Mouse (Mus musculus) spleen, postnatal 36 days (tissue): ENCODE measurements around the gene Dennd5a.

Experiments
- DNase-seq, 2 experiments: peaks; one replicate each; pipeline ENCODE4 v3.0.0; 2022; ENCODE audit warnings: low spot score in 2 of 2, mixed read lengths in 1 of 2

Gene Dennd5a

DNA sequence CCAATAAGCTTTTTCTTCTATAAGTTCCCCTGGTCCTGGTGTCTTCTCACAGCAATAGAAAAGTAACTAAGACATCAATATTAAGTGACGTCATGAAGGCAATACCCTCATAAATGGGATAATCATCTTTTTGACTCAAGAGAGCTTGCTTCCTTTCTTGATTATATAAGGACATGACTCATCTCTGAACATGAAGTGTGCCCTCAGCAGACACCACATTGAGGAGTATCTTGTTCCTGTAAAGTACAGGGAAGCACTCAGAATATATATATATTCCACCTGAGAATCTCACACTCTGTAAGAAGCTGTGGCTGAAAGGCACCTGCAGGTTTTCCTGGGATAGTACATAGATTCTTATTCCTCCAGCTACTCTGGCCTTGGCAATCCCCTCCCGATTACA, 77.7 kb downstream of the Dennd5a start:
- no peak for DNase-seq

DNA sequence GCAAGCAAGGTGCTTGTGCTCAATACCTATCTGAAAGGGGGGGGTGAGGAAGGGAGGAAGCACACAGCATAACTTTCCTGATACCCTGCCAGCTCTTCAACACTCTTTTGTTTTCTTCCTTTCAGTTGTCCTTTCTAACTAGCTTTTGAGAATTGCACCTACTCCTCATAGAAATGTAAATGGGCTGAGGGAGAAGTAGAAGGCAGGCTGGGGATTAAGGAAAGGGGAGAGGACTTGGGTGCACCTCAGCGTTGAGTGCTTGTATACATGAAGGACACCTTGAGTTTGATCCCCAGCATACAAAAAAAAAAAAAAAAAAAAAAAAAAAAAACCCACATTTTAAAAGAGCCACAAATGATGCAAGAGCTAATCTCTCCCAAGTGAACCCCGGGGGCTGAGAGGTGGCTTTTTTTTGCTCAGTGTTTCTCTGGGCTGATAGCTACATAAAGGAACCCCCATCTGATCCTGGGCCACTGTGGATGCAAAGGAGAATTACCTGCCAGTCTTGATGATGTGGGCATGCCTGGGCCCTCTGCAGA, 78.6 kb downstream of the Dennd5a start:
- no peak for DNase-seq

DNA sequence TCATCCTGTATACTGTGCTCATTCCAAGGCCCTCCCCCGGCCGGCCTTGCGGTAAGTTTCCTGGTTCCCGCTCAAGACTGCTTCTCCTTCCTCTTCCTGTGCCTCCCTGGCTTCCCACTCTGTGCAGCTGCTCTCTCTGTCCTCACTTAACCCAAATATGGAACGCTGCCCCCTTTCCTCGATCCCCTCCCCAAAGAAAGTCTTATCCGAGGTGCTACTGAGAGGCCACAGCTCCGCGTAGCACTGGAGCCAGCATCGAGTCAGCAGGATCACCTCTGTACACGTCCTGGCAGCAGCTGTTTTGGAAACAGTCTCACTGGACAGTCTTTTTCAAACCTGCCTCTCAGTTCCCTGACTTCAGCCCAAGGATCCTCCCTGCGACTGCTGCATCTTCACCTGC, 81.1 kb downstream of the Dennd5a start:
- DNase-seq, result no peak

DNA sequence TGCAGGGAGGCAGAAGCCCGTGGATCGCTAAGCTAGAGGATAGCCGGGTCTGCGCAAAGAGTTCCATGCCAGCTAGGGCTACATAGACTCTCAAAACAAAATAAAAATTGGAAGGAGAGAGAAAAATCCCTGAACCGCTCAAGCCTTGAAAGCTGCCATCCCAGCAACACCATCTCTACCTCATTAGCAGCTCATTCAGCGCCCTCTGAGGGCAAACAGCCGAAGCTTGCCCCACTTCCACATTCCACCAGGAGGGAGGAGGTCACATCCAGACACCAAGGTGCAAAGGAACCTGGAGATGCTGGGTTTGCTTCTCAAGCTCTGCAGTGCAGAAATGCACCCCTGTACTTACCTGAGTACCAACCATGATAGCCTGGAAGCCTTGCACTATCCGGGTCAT, 84.2 kb downstream of the Dennd5a start:
- DNase-seq, result no peak

DNA sequence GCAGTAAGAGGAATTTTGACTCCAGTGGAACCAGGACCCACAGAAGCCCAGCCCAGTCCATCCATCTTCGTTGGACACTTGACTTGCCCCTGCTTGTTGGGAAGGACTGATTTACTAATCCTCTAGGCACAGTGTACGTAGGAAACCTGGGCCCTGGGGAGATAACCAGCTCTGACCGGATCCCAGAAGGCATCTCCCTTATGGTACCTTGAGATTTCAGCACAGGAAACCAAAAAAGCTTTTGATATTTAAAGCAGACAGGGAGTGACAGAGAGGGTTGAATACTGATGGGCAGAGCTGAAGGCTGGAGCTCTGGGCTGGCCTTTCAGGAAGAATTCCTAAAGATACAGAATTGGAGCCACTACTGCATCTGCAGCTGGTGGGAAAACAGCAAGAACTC, 84.7 kb downstream of the Dennd5a start:
- no peak for DNase-seq

DNA sequence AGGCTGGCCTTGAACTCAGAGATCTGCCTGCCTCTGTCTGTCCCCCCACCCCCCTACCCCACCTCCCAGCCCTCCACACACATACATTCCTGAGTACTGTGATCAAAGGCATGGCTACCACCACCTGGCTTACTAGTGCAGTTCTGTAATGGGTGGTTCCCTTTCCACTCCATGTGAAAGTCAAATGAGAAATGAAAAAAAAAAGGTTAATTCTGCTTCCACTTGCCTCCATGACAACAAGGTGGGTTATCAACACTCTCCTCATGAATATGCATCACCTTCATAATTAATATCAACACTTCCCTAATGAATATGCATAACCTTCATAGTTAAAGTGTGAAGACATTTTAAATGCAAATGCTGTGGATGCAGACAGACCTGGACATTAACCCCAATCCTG, 85.2 kb downstream of the Dennd5a start:
- DNase-seq, result no peak

DNA sequence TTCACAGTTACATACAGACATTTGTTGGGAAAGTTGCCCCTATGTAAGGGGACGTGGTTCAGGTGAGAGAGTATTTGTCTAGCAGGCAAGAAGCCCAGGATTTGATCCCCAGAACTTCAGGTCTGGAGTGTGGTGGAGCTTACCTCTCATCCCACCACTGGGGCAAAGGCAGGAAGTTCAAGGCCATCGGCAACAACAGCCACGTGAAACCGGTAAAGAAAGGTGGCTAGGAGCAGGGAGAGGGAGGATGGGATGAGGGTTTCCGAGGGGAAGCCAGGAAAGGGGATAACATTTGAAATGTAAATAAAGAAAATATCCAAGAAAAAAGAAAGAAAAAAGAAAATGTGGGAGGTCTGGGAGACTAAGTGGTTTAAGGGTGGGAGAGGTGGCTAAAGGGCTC, 87.1 kb downstream of the Dennd5a start:
- no peak for DNase-seq

DNA sequence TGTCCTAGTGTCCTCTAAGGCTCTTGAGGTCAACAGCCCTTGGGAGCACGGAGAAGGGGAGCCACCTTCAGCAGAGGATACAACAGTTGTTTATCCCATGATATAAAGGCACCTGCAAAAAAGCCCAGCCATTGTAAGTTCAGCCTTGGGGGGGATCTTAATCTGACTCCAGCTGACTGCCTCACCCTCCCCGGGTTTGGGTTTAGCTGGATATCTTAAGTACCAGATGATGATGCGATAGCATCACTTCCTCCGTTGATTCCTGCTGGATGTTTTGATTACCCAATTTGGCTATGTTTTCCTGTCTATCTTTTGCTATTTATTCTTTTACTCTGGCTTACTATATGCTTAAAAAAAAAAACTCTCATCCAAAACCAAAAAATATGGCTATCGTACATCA, 89.0 kb downstream of the Dennd5a start:
- DNase-seq, result no peak

DNA sequence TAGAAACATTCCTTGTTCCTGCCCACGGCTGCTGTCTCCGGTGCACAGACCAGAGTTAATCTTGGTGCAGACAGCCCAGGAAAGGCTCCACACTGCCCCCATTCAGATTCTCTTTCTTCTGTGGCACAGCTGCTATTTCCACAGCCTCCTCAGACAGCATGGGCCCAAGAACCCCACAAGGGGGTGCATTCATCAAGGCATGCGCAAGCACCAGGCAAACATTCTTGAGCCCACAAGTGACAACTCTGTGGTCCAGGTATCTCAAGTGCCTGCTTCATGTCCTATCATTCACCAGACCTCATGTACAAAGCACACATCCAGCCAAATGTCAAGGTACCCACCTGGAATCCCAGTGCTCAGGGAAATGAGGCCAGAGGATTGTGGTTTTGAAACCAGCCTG, 91.8 kb downstream of the Dennd5a start:
- no peak for DNase-seq

DNA sequence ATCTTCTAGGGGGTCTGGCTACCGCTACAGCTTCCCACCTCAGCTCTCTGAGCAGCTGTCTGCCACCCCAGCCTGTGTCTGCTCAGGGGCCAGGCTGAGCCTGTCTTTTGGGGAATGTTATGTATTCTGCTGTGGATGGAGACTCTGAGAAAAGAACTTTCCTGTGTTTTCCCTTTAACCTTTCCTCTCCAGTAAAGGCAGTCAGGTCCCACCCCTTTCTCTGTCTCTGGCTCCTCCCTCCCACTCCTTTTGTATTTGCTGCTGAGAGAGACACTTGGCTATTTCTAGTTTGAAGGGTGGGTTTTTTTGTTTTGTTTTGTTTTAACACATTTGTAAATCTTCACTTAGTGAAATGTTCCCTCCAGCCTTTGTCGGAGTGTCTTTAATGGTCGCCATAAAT, 93.6 kb downstream of the Dennd5a start:
- DNase-seq, result no peak

DNA sequence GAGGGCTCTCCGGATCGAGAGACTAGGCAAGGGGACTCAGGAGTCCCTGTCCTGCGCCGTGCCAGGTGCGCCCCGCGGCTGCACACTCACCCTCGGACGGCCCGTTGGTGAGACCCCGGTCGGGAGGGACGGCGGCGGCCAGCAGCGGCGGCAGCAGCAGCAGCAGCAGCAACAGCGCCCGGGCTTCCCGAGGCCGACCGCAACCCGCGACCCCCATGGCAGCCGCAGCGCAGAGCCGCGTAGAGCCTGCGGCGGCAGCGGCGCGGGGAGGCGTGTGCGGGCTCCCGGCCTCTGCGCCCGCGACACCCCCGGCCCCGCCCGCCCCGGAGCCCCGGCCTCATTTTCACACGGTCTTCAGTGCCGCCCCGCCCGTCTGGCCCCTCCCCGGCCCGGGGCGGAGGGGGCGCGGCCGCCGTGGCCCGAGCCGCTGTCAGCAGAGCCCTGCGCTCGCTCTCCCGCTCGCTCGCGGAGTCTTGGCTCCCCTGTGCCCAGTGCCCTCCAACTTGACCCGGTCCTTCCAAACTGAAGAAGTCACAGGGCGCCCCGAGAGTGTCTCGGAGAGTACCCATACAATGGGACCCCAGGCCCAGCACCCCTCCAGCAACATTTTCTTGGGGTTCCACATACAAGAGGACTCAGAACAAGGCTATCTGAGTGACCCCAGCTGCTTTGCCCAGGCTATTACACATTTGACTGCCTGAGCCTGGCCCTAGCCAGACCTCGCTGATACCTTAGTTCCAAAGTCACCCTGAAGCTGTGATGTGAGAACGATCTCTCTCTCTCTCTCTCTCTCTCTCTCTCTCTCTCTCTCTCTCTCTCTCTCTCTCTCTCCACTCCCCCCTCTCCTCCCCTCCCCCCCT, 94.7 kb downstream of the Dennd5a start, which contains the start of gene Scube2:
Scube2 (minus strand) TSS at position 310 of the 860 bp plus-strand sequence.
- DNase-seq, result no peak

DNA sequence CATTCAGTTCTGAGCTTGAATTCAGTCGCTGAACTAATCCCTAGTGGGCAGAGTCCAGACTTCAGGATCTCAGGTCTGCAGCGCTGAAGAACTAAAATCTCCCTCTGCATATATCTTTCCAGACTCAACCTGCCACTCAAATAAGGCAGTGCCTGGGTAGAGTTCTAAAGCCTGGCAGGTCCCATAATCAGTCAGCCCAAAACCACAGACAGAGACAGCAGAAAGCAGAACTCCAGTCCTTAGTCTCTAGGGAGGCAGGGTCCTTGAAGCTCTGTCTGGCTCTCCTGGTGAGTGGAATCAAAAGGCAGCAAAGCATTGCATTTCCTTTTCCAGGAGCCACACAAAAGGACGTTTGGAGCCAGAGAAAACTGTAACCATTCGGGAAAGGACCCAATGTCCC, 96.7 kb downstream of the Dennd5a start:
- DNase-seq, result no peak

DNA sequence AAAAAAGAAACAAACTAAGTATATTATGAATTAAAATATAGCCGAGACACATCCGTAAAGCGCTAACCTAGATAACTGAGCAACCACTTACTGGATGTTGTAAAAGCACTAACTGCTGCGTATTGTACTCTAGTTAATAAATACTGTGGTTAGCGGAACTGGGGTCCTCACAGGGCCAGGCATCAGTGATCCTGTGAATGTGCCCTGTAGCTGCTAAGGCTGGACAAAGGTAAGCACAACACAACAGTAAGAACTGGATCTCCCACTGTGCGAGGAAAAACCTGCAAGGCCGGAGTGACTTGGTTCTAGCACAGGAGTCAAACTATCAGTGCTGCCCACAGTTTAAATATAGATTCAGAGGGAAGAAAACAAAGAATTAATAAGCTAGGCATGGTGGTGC, 100.1 kb downstream of the Dennd5a start:
- DNase-seq, result no peak

DNA sequence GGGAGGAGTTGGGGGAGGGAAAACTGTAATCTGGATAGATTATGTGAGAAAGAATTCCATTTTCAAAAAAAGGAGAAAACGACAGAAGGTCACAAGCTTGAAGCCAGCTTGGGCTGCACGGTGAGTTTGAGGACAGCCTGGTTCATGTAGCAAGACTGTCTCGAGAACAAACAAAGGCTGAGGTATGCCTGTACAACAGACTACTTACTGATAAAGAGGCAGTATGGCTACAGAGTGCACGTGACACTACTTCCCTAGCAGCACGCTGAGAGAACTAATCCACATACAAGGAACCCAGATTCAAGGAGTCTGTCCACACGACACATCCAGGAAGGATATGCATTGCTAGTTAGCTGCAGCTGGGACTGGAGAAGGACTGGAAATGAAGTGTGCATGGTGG, 100.9 kb downstream of the Dennd5a start:
- DNase-seq, result no peak

DNA sequence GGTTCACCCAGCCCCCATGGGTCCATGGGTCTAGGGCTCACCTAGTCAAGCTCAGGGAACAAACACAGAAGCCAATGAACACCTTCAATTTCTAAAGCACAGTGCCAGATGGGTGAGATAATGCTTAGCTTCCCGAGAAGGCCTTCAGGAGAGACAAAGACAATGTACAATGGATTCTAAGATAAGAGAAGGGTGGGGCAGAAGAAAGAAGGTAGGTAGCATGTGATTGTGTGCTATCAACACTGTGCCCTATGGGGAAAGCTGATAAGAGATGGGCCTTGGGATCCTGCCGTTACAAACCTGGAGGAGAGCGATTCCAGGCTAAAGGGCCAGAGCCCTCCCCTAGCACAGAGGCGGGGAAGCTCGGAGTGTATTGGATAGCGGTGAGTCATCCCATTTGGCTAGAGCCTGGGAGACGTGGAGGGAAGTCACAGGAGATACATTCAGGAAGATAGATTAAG, 107.5 kb downstream of the Dennd5a start:
- no peak for DNase-seq

DNA sequence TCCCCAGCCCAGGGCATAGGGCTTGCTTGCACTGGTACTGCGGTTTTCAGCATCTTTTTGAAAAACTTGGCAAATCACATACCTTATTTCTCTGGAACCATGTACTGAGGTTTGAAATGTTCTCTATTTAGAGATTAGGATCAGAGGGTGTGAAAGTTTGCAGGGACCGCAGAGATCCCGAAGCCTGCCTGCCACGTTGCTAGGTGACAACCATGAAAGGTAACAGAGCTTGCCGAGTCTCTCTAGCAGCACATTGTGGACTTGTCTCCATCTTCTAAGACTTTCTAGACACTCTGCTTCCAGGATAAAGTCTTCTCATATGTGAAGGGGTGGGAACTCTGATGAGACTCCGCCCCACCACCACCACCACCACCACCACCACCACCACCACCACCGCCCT, 108.3 kb downstream of the Dennd5a start:
- DNase-seq, result no peak

DNA sequence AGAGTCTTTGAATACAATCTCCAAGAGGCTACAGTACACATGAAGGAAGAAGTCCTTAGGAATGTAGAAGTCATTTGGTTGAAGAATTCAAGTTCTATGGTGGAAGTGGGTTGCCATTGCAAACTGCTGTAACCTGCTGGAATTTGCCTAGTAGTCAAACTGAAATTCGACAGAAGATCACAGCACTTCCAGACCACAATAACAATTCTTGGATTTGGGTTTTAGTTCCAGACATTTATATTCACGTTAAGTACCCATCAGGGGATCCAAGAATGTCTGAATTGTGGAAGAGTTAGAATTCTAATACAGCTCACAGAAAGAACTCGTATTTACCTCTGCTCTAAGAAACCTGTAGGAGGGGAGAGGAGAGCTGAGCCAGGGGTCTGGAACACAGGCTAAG, 109.7 kb downstream of the Dennd5a start:
- no peak for DNase-seq

DNA sequence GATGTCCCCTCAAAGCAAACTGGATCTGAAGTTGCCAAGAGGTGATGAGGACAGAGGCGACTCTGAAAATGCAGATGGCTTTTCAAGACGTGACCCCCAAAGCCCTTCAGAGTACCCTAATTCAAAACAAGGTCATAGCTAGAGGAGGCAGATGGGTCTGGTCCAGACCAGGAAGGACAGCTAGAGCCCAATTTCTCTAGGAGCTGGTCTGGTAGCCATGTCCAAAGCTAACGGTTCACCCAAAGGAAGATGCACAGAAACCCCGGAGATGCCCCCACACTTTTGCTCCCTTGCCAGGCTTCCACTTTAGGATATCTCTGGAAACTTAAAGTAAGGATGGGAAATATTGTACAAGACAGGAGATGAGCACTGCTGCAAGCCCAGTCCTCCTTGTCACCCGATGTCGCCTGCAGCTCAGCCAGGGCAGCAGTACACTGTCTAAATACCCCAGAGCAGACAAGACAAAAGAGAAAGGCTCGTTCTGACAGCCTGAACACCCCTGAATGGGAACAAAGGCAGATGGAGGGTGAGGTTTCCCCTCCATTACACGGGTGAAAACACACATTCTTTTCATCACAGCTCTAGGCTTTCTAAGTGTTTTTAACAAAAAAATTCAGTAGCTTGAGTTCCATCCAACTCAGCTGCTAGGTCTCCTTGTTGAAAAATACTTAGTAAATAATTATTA, 110.4 kb downstream of the Dennd5a start:
- no peak for DNase-seq

DNA sequence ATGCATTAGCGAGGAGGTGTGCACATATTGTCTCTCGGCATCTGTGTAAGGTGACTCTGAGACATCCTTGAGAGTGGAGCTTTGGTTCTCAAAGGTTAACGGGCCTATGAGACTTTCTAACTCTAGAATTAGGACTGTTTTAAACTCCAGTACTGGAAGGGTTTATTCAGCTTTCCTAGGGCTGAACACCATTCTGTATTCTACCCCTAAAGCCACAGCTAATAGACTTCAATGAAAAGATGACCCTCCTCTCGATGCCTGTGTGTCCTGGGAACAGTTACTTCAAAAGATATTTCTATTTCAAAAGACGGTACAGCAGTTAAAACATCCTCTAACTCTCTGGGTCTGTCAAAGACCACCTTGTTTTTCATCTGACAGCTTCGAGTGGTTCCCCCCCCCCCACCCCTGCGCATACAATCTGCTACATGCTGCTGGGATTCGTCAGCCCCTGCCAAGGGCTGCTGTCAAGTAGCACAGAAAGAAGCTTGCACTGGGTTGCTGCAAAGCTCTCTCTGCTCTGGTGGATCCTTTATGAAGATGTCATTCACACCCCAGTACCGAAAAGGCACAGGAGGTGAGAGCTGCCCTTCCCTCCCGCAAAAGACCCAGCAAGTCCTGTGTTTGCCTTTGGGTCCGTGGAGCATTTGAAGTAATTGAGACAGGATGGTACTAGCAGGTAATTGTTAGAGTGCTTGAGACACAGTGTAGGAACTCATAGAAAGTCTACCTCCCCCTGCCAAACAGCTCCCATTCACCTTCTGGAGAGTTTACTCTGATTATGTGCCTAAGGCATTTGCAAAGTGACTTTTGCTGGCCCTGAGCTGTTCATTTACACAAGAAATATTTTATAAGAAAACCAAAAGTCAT, 111.2 kb downstream of the Dennd5a start:
- no peak for DNase-seq

DNA sequence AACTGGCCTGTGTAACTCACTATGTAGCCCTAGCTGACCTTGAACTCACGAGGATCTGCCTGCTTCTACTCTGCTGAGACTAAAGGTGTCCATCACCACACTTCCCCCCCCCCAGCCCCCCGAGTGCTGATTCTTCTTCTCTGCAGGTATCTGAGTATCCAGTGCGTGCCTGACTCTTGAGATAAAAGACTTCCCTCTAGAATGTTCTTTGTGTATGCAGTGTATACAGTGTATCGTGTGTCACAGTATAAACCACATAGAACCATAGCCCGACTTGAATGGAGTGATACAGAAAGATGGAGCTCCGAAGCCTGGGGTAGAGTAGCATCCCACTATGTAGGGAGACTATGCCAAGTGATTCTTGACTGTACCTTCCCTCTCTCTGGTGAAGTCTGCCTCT, 116.2 kb downstream of the Dennd5a start:
- no peak for DNase-seq
